Mouse (Mus musculus): ENCODE results near the gene Arl4c.

Gene Arl4c

GRCm38 (mm10) chr1:88624376-88624775, 77.6 kb downstream of the Arl4c start:
- DNase-seq (ENCODE audit: low read depth, low spot score) = no peak

- DNase-seq (ENCODE audit: low read depth, low spot score) = no peak
Measured at GRCm38 (mm10) chr1:88623541-88624115, 78.4 kb downstream of the Arl4c start.

Data from CD4-positive, CD25-positive, alpha-beta regulatory T cell, adult 2 months (primary cell).